Mouse (Mus musculus) cortical plate, adult 2 months (tissue): ENCODE results near the gene Dennd2a.

Experiments used
- CTCF ChIP-seq: fragments of 200-500 bp; IDR thresholded peaks from 2 replicates; pipeline ENCODE4 v1.5.1; 2011; ENCODE audit warnings: mild to moderate bottlenecking, control low read depth, low read length; ENCODE audit not compliant: insufficient read depth; ENCODE audit errors: extremely low read depth
- POLR2A ChIP-seq: fragments of 200-500 bp; IDR thresholded peaks from 2 replicates; pipeline ENCODE4 v1.6.1; 2011; ENCODE audit warnings: mild to moderate bottlenecking, low read length, control low read depth; ENCODE audit not compliant: insufficient read depth; ENCODE audit errors: extremely low read depth

- no peak for TF ChIP-seq POLR2A
- no peak for TF ChIP-seq CTCF
Measured at GRCm38 (mm10) chr6:39425181-39425580, 132.5 kb downstream of the Dennd2a start.
